Mouse (Mus musculus): Measurements from ENCODE around the gene Atf6. TPM values are rescaled to one million over a fixed set of nuclear protein-coding genes. Genes with fewer than 3 reads are reported as not detected.

Atf6 gene
- total and polyA plus RNA-seq, 2 experiments from 2014 or later = 6.1 to 15.7 TPM

GRCm38 (mm10) chr1:170677681-170678080 lies 189.9 kb downstream of the Atf6 start:
- 96% methylated on average over 4 of the region's 4 CpGs for WGBS
- H3K4me2 ChIP-seq (ENCODE audit: low read depth, low read length) = no peak overlapping the region
- ATAC-seq = no peak

GRCm38 (mm10) chr1:170674184-170674775 lies 193.3 kb downstream of the Atf6 start:
- H3K27ac ChIP-seq = no peak overlapping the region; the same call in 1 of the 2 replicates
- ATAC-seq (peak; percentile 62), DNase-seq (ENCODE audit: low spot score) (peak; percentile 36)
- H3K4me3 ChIP-seq (ENCODE audit: low read length) = no peak overlapping the region
- 33% methylated on average over 9 of the region's 9 CpGs for WGBS
- no peaks in the 10 kb centered on the region; the same call in 1 of the 2 replicates for H3K4me1 ChIP-seq (ENCODE audit: insufficient read depth, low read length)
- no peak overlapping the region for H3K4me2 ChIP-seq (ENCODE audit: low read depth, low read length)
- no peaks in the 10 kb centered on the region for H3K9me3 ChIP-seq (ENCODE audit: low read length)
- no peaks in the 10 kb centered on the region for H3K27me3 ChIP-seq (ENCODE audit: insufficient read depth, low read length)
- H3K9ac ChIP-seq (replicated peaks; ENCODE audit: low read length) = no peak overlapping the region
- TF ChIP-seq CTCF (IDR thresholded peaks at IDR 0.05; ENCODE audit: low read depth) = no peak
- no peaks in the 10 kb centered on the region for H3K36me3 ChIP-seq (ENCODE audit: insufficient read depth, low read length)

More at GRCm38 (mm10) chr1:170677681-170678080, 189.9 kb downstream of the Atf6 start:
- Histone ChIP-seq H3K27ac (no peak overlapping the region), H3K4me3 (ENCODE audit: low read length) (no peak overlapping the region), H3K9me3 (ENCODE audit: low read length) (no peaks in the 10 kb centered on the region), H3K4me1 (ENCODE audit: insufficient read depth, low read length) (no peaks in the 10 kb centered on the region; the same call in 1 of the 2 replicates), H3K9ac (replicated peaks; ENCODE audit: low read length) (no peak overlapping the region), H3K36me3 (ENCODE audit: insufficient read depth, low read length) (no peaks in the 10 kb centered on the region), H3K27me3 (ENCODE audit: insufficient read depth, low read length) (no peaks in the 10 kb centered on the region)
- TF ChIP-seq CTCF (IDR thresholded peaks at IDR 0.05; ENCODE audit: low read depth) = no peak
- no peak for DNase-seq (ENCODE audit: low spot score)

- no peaks in the 10 kb centered on the region for H3K9me3 ChIP-seq (ENCODE audit: low read length)
- H3K36me3 ChIP-seq (ENCODE audit: insufficient read depth, low read length) = no peaks in the 10 kb centered on the region
- no peaks in the 10 kb centered on the region for H3K4me1 ChIP-seq (ENCODE audit: insufficient read depth, low read length)
- H3K4me2 ChIP-seq (ENCODE audit: low read depth, low read length) = no peak overlapping the region
- no peak for TF ChIP-seq CTCF (IDR thresholded peaks at IDR 0.05; ENCODE audit: low read depth)
- peak; percentile 40 for DNase-seq (ENCODE audit: low spot score)
- WGBS = 50% methylated on average over 7 of the region's 7 CpGs
- ATAC-seq = peak; percentile 50
- H3K27me3 ChIP-seq (ENCODE audit: insufficient read depth, low read length) = no peaks in the 10 kb centered on the region
- H3K27ac ChIP-seq = peak overlapping the region; percentile 8; the same call in 1 of the 2 replicates
- H3K4me3 ChIP-seq (ENCODE audit: low read length) = no peak overlapping the region
- H3K9ac ChIP-seq (replicated peaks; ENCODE audit: low read length) = no peak overlapping the region
Observed at GRCm38 (mm10) chr1:170665200-170665599, 202.4 kb downstream of the Atf6 start.

- no peaks in the 10 kb centered on the region for H3K36me3 ChIP-seq (ENCODE audit: insufficient read depth, low read length)
- H3K9ac ChIP-seq (replicated peaks; ENCODE audit: low read length) = no peak overlapping the region
- 69% methylated on average over 11 of the region's 11 CpGs for WGBS
- H3K9me3 ChIP-seq (ENCODE audit: low read length) = no peaks in the 10 kb centered on the region
- TF ChIP-seq CTCF (IDR thresholded peaks at IDR 0.05; ENCODE audit: low read depth) = no peak
- H3K4me1 ChIP-seq (ENCODE audit: insufficient read depth, low read length) = no peaks in the 10 kb centered on the region
- ATAC-seq = peak; percentile 58; the same call in 1 of the 2 replicates
- H3K4me3 ChIP-seq (ENCODE audit: low read length) = no peak overlapping the region
- DNase-seq (ENCODE audit: low spot score) = no peak
- H3K4me2 ChIP-seq (ENCODE audit: low read depth, low read length) = no peak overlapping the region
- H3K27ac ChIP-seq = peak overlapping the region; percentile 8; the same call in 1 of the 2 replicates
- H3K27me3 ChIP-seq (ENCODE audit: insufficient read depth, low read length) = no peaks in the 10 kb centered on the region
Observed at GRCm38 (mm10) chr1:170664620-170665185, 202.9 kb downstream of the Atf6 start.

GRCm38 (mm10) chr1:170659260-170659659 lies 208.3 kb downstream of the Atf6 start:
- H3K36me3 ChIP-seq (ENCODE audit: insufficient read depth, low read length) = no peaks in the 10 kb centered on the region
- peaks cover 3% of the 10 kb centered on the region; the same call in 1 of the 2 replicates for H3K4me1 ChIP-seq (ENCODE audit: insufficient read depth, low read length)
- no peak overlapping the region for H3K4me2 ChIP-seq (ENCODE audit: low read depth, low read length)
- ATAC-seq (no peak), DNase-seq (ENCODE audit: low spot score) (peak; percentile 47)
- no peaks in the 10 kb centered on the region for H3K27me3 ChIP-seq (ENCODE audit: insufficient read depth, low read length)
- TF ChIP-seq CTCF (IDR thresholded peaks at IDR 0.05; ENCODE audit: low read depth) = no peak
- H3K9me3 ChIP-seq (ENCODE audit: low read length) = no peaks in the 10 kb centered on the region
- no peak overlapping the region for H3K4me3 ChIP-seq (ENCODE audit: low read length)
- no peak overlapping the region for H3K27ac ChIP-seq
- no peak overlapping the region for H3K9ac ChIP-seq (replicated peaks; ENCODE audit: low read length)
- 71% methylated on average over 13 of the region's 13 CpGs for WGBS

GRCm38 (mm10) chr1:170657643-170658314 lies 209.8 kb downstream of the Atf6 start:
- peaks cover 3% of the 10 kb centered on the region; the same call in 1 of the 2 replicates for H3K4me1 ChIP-seq (ENCODE audit: insufficient read depth, low read length)
- ATAC-seq (no peak), DNase-seq (ENCODE audit: low spot score) (no peak)
- H3K9me3 ChIP-seq (ENCODE audit: low read length) = no peaks in the 10 kb centered on the region
- WGBS = 53% methylated on average over 13 of the region's 13 CpGs
- no peak overlapping the region for H3K9ac ChIP-seq (replicated peaks; ENCODE audit: low read length)
- no peak for TF ChIP-seq CTCF (IDR thresholded peaks at IDR 0.05; ENCODE audit: low read depth)
- H3K36me3 ChIP-seq (ENCODE audit: insufficient read depth, low read length) = no peaks in the 10 kb centered on the region
- no peak overlapping the region for H3K4me3 ChIP-seq (ENCODE audit: low read length)
- no peaks in the 10 kb centered on the region for H3K27me3 ChIP-seq (ENCODE audit: insufficient read depth, low read length)
- H3K27ac ChIP-seq = no peak overlapping the region
- H3K4me2 ChIP-seq (ENCODE audit: low read depth, low read length) = no peak overlapping the region
